Mouse (Mus musculus): ENCODE measurements around the gene Gm17019.
"Not testable (repeated sequence)": the region's sequence is repeated elsewhere in the genome, so short reads cannot be mapped to it uniquely, and the experiment has no call there.

Gm17019 gene

DNA sequence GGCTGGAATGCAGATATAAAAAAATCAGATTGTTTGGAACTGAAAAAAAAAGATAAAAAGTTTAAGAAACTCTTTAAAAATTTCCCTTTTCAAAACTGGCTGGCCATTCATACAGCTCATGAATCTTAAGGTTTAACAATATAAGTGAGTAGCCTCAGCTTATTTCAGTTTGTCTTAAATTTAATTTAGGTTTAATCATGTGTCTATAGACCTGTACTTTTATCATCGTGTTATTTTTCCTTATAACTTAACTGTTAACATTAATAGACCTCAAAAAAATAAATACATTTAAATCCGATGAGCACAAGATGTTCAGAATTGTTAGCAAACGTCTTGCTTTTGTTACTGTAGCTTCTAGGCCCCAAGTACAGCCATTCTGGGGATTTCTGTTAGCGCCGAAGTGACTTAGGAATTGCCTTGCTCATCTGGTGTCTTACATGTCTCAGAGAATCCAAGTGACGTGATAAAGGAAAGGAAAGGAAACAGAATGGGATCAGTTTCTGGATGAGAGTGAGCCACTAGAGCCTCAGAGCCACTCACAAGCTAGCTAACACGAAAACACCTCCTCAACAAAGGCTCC is 36.0 kb downstream of the Gm17019 start:
- not testable (repeated sequence) for DNase-seq (ENCODE audit: low spot score)

DNA sequence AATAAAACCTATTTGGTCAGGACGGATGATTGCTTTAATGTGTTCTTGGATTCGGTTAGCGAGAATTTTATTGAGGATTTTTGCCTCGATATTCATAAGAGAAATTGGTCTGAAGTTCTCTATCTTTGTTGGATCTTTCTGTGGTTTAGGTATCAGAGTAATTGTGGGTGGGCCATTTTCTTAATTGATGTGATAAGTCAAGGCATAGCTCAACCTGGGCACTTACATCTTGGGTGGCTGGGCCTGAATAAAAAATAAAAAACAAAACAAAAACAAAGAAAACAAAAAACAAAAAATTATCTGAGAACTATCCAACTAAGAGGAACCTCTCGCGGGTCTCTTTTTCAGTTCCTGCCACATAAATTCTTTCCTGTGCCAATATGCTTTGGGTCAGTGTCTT is 38.7 kb downstream of the Gm17019 start:
- not testable (repeated sequence) for DNase-seq (ENCODE audit: low spot score)

DNA sequence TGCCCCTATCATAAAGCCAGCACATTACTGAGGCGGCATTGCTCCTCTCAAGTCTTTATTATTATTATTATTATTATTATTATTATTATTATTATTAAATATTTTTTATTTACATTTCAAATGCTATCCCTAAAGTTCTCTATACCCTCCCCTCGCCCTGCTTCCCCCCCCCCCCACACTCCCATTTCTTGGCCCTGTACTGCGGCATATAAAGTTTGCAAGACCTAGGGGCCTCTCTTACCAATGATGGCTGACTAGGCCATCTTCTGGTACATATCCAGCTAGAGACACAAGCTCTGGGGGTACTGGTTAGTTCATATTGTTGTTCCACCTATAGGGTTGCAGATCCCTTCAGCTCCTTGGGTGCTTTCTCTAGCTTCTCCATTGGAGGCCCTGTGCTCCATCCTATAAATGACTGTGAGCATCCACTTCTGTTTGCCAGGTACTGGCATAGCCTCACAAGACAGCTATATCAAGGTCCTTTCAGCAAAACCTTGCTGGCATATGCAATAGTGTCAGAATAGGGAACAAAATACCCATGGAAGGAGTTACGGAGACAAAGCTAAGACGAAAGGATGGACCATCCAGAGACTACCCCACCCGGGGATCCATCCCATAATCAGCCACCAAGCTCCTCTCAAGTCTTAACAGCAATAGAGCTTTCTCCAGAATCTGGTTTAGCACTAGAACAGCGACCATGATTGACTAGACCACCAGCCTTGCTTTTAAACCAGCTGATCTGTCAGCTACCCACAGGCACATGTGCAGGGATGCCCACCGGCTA is 42.2 kb downstream of the Gm17019 start:
- DNase-seq (ENCODE audit: low spot score) = not testable (repeated sequence)

DNA sequence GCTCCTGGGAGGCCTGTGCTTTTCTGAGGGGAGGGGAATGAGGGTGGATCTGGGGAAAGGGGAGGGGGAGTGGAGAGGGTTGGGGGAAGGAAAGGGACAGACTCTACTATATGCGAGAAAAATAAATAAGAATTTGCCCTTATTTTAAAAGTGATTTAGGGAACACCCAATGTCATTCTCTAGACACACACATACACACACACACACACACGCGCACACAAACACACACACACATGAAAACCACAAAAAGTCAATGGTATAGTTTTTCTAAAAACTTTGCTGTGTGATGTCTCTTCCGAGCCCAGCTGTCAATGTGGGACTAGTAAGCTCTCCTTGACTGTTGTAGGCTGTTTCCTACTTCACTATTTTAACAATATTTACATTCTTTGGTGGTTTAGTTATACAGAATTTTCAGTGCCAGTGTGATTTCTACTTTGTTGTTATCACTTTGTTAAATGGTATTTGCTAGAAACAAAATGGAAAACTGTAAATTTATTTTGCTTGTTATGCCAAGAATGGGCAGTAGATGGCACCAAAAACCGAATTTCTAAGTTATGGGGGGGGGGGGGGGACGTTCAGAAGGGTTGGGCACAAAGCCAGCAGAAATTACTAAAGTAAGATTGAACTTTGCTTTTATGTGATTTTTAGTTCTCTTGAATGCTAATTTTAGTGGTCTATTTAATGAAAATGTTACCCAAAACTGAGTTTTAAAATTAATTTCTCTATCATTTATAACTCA is 46.0 kb downstream of the Gm17019 start:
- not testable (repeated sequence) for DNase-seq (ENCODE audit: low spot score)

Measured in urinary bladder, postnatal 25 days (tissue).